In genomic region chr11:59732407-59733066, GRCm38 (mm10) we compare ENCODE assay signal across 9 mouse cellular contexts. TPM values are rescaled to one million over a fixed set of nuclear protein-coding genes. Genes with fewer than 3 reads are reported as not detected.
DNase-seq lines count a peak whose midpoint lies in the region; ATAC-seq lines count a peak whose summit lies in the region.
"Had no signal": no experiment of that assay in that cellular context is flagged by ENCODE, and none has a peak within 500 bp of the region (broad histone marks: within the 10 kb centered on the region; RNA-seq: fewer than 3 reads in every experiment).

No protein-coding gene starts in this region.

- H3K4me1 ChIP-seq in heart, embryonic 15.5 days (replicated peaks) = 0 out of 2 replicates have a peak, but pooled peaks cover 6% of the 10 kb centered on the region

- DNase-seq in cerebellum, adult 9-10 months = peak; percentile 50
- DNase-seq in cerebellum, adult 8-10 months = no peak
- peak; percentile 98 for DNase-seq in 3T3-L1 (ENCODE audit: low read depth, low spot score)
- peak; percentile 45 to 59 for DNase-seq in cerebellum, postnatal 10 days
- peak; percentile 58 to 71 for DNase-seq in kidney, postnatal 4 days
- DNase-seq in lung, postnatal 36 days = peak; percentile 90
- DNase-seq in urinary bladder, postnatal 4 days (ENCODE audit: low spot score in 2 of 2) = peak; percentile 67 to 74

- H3K36me3 ChIP-seq in heart, embryonic 15.5 days = peaks cover 34% of the 10 kb centered on the region

- no peak overlapping the region for H3K9ac ChIP-seq in heart, embryonic 15.5 days
- H3K9ac ChIP-seq: liver, embryonic 14.5 days had no signal

- H3K27ac ChIP-seq in heart, embryonic 15.5 days = peak overlapping the region; percentile 29; the same call in 1 of the 2 replicates
- H3K27ac ChIP-seq: liver, embryonic 14.5 days had no signal

- WGBS in heart, embryonic 15.5 days = 71% methylated on average over 1 of the region's 1 CpGs

- no peak for ATAC-seq in heart, embryonic 15.5 days (replicated peaks; ENCODE audit: insufficient number of reproducible peaks, insufficient read depth, low FRiP score, low read depth)

- H3K9me3 ChIP-seq in heart, embryonic 15.5 days (replicated peaks) = no peaks in the 10 kb centered on the region

- no peak overlapping the region for H3K4me3 ChIP-seq in heart, embryonic 15.5 days

- no peaks in the 10 kb centered on the region for H3K27me3 ChIP-seq in heart, embryonic 15.5 days

- no peak overlapping the region for H3K4me2 ChIP-seq in heart, embryonic 15.5 days

RNA-seq across cellular contexts. Expression of gene Pld6, which starts 54.9 kb away (rescaled TPM):
- polyA plus RNA-seq in heart, embryonic 15.5 days (2015; fragmentation: Nextera tagmentation; extraction: Ambion mirVana) = 3.4 and 4.9 TPM in 2 replicates
